Mouse (Mus musculus) testis, postnatal 14 days (tissue): Measurements from ENCODE around the gene Fjx1.
A peak's percentile ranks its signal among the peaks of the same experiment; 100 is the strongest.

ENCODE experiments used
- DNase-seq: peaks from one replicate; pipeline ENCODE4 v3.0.0; 2021; ENCODE audit warnings: low spot score

Gene Fjx1

DNA sequence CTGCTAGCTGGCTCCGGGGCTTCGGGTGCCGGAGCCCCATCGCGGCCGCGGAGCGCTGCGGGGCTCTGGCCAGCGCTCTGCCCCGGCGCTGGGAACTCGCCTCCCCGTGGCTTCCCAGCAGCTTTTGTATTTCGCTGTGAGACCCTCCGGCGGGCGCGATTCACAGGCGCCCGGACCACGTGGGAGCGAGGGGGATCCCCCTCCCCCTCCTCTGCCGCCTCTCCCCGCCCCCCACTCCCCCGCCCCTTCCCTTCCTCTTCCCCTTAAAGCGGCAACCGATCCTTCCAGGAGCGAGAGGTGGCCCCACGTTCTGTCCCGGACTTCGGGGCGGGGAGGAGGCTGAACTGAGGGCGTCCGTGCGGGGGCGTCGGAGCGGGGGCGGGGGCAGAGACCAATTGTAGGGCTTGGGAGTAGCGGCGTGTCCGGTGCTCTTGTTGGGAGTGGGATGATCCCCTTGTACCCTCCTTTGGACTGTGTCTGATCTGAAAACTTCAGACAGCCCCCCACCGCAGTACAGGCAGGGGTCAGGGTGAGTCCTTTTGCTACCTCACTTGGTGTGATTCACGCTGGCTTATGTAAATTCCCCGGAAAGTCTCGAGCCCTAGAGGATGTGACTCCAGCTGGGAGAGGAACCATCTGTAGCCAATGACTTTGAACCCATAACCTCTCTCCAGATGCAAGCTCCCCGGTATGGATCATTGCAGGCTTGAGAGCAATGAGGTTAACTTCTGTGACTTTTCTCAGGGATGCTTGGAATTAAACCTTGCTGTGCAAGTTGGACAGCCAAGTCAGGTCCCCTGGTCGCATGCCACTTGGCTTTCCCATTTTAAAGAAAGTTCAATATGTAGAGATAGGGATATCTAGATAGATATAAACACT, at the start of gene Fjx1:
TSS of gene Fjx1 (minus strand) at position 829 of the 879 bp plus-strand sequence.
- DNase-seq = peak; percentile 66

GRCm38 (mm10) chr2:102500001-102500689, 47.8 kb upstream of the Fjx1 start:
- no peak for DNase-seq

- DNase-seq = no peak
These were observed 28.4 kb upstream of the Fjx1 start for GRCm38 (mm10) chr2:102480738-102481137.

GRCm38 (mm10) chr2:102476101-102476500, 23.8 kb upstream of the Fjx1 start:
- no peak for DNase-seq

DNA sequence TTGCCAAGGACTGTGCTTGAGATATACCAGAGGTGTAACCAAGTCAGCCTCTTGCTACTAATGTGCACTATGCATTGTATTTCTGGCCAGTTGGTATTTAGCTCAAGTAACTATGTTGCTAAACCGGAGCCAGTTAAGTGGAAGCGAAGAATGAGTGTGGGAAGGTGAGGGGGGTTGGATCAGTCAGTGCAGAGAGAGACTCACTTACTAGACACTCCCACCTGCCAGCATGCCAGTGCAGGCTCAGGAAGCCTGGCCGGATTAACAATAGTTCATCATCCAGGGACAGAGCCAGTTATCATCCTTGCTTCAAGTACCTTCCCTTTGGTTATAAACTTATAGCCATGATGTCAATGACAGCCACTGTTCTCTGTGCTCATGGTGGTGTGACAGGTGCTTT, 16.3 kb upstream of the Fjx1 start:
- peak; percentile 31 for DNase-seq

DNA sequence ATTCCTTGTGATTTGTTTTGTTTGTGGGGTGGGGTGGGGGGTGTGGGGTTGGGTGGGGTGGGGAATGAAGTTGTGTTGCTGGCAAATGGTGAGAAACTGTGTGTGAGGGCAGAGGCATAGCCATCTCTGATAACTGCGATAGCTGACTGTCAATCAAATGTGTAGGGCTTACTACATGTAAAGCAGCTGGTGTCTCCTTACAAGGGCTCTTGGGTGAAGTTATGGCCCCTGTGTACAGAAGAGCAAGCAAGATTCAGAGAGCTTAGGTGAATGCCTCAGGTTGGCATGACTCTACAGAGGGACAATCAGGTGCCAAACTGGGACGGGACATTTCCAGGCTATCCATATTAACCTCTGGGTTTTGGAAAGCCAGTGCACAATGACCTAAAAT, 12.0 kb upstream of the Fjx1 start:
- no peak for DNase-seq

GRCm38 (mm10) chr2:102463587-102464341, 11.5 kb upstream of the Fjx1 start:
- DNase-seq = peak; percentile 21

- DNase-seq = no peak
These were observed 9.2 kb upstream of the Fjx1 start for GRCm38 (mm10) chr2:102461491-102461890.

- no peak for DNase-seq
These were observed 2.8 kb upstream of the Fjx1 start for GRCm38 (mm10) chr2:102455126-102455525.

DNA sequence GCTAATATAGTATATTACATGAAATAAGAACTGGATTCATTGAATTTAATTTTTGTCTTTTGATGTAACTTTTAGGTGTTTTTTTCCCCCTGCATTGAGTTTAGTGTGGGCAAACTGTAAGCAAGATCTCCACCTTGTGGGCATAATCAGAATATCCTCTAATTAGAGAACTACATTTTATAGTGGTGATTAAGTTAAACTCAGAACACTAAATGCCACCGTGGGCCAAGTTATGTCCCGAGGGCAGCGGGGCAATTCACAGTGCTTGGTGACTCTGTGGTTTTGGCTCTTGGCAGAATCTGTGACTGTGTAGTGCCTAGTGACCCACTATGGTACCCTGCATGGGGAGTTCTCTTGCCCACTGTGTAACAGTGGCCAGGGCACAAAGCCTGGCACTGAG, 1.1 kb upstream of the Fjx1 start:
- DNase-seq = no peak

DNA sequence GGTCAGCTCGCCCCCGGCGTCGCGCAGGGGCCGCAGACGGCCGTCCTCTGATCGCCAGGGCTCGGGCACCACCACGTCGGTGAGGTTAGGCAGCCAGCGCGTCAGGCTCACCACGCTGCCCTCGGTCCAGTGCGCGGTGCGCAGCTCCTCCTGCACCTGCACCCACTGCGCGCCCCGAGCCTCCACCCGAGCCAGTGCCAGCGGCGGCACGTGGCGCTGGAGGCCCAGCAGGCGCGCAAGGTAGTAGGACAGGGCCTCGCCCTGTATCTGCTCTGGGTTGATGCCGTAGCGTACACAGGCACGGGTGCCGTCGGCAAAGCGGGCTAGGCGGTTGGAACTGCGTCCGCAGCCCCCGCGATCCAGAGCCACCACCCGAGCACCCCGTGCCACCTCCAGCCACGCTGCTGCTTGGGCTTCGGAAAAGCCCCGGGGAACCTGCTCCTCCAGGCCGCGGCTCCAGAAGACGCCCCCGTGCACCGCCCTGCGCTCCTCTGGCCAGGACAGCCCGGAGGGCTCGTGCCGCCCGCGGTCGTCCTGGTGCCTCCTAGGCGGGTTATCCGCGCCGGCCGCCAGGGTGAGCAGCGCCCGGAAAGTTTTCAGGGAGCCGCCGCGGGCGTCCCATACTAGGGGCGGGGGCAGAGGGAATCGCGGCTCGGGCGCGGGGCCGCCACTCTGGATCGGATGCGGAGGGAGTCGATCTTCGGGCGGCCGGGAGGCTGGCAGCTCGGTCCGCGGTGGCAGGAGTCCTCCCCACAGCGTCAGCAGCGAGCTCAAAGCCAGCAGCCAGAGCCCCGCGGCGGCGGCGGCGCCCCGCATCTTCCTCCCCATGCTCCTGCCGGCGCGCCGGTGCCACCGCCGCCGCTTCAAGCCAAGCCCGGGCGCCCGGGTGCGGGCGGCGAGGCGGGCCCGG, 1.3 kb downstream of the Fjx1 start:
- peak; percentile 54 for DNase-seq

GRCm38 (mm10) chr2:102450248-102450760, 2.0 kb downstream of the Fjx1 start:
- peak; percentile 45 for DNase-seq

GRCm38 (mm10) chr2:102449630-102450247, 2.6 kb downstream of the Fjx1 start:
- DNase-seq = no peak

DNA sequence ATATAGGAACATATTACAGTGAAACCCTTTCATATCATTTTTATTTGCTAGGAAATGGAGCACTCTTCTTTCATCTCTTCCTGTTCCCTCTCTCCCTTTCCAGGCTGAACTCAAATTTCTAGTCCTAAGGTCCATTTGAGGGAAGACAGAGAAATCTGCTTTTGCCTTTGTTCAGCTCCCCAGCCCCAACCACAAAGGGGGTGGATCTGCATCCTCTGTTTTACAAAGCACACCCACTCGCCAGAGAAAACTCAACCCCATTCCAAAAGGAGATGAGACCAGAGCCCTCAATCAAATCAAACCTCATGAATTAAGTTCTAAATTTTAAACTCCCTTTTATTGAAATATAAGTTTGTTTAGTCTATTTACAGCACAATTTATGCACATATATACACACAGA, 3.2 kb downstream of the Fjx1 start:
- no peak for DNase-seq

- no peak for DNase-seq
These were observed 4.5 kb downstream of the Fjx1 start for GRCm38 (mm10) chr2:102447831-102448230.

- DNase-seq = no peak
These were observed 5.4 kb downstream of the Fjx1 start for GRCm38 (mm10) chr2:102446851-102447250.

DNA sequence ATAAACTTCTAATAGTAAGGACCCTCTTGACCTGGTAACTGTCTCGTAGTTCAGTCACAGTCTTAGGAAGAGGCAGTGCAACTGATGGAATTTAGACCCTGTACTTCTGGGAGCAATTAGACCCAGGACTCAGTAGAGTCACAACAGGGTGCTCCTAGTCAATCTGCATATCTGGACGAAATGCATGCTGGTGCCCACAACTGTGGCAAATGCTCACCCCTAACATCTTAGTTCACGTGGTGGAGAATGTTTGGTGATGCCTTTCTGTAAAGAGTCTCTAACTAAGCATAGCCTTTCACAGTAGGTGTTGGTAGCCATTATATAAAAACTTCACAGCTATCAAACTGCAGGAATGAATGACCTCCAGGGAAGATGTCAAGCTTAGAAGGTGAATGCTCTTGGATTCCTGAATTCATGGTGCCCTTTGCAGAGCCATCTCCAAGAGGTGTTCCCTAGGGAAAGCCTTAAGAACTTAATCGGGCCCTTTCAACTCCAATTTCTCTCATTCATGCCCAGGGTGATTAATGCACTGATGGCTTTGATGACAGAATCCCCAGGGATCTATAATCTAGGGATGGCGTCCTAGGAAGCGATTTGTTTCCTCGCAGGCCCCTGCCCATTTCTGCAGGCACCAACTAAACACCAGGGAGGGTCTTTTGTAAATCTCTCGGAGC, 14.8 kb downstream of the Fjx1 start:
- DNase-seq = no peak

- no peak for DNase-seq
These were observed 18.4 kb downstream of the Fjx1 start for GRCm38 (mm10) chr2:102433879-102434278.

- DNase-seq = no peak
These were observed 21.2 kb downstream of the Fjx1 start for GRCm38 (mm10) chr2:102431084-102431483.

DNA sequence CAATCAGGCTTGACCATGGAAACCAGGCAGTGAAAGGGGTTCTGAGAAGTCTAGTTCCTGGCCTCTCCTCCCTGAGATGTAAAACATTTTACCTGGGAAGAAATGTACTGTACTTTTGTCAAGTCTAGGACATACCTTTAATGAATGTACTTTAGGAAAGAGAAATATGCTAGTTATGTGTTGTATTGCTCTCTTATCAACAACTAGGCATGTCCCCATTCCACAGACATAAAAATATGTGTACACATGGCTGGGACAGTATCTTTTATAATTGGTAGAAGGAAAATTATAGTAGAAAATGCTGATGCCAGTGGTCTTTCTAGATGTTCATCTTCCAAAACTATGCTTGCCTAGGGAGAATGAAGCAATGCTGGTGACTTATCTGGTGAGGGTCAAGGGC, 24.3 kb downstream of the Fjx1 start:
- no peak for DNase-seq
